Mouse (Mus musculus): ENCODE measurements around the gene Bbc3. TPM values are rescaled to one million over a fixed set of nuclear protein-coding genes. Genes with fewer than 3 reads are reported as not detected.

The Bbc3 gene
- polyA plus RNA-seq, 1 experiment from 2014 or later: 3.7 TPM

DNA sequence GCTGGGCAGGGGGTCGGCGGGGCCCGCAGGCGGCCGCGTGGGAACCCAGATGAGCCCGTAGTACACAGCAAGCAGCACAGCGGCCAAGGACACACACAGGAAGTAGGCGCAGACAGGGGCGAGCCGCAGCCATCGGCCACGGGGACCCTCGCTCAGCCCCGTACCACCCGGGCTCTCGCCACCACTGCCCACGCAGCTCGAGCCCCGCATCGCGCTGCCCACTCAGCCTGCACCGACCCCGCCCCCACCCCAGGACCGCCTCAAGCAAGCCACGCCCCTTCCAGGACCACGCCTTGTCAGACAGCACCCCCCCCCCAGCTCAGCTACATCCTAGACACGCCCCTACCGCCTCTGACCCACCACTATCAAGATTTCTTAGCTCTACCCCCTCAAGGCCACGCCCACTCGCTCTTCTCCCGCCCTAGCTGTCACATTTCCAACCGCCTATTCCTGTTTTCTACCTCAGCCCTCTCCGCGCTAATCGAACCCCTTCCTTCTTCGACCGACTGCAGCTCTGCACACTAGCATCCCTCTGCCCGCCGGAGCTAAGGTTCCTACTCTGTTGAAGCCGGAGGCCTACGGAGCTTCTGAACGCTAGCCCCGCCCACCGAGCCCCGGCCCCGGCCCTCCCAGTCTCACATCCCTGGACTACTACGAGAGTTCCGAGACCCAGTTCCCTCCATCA is 35.0 kb upstream of the Bbc3 start, which contains the start of gene Inafm1:
Gene Inafm1 (minus strand): TSS at position 537 of the 685 bp plus-strand sequence.
- peak; percentile 87 for ATAC-seq (ENCODE audit: insufficient read depth, low FRiP score)
- no peaks in the 10 kb centered on the region for H3K9me3 ChIP-seq (replicated peaks; ENCODE audit: control insufficient read depth, low read length)
- peaks cover 14% of the 10 kb centered on the region; the same call in 1 of the 2 replicates for H3K36me3 ChIP-seq (ENCODE audit: control insufficient read depth, insufficient read depth, low read length)
- WGBS: under 1% methylated on average over 49 of the region's 49 CpGs
- peak within 1 kb of the TSS; percentile 76 for H3K4me3 ChIP-seq (replicated peaks; ENCODE audit: low read length)
- no peaks in the 10 kb centered on the region for H3K27me3 ChIP-seq (ENCODE audit: control insufficient read depth, insufficient read depth, low read length)
- peaks cover 36% of the 10 kb centered on the region for H3K4me1 ChIP-seq (ENCODE audit: control insufficient read depth, insufficient read depth, low read length)
- peak within 1 kb of the TSS; percentile 87 for H3K9ac ChIP-seq (ENCODE audit: low read length)
- H3K4me2 ChIP-seq (ENCODE audit: low read depth, low read length): peak within 1 kb of the TSS; percentile 94
- peak within 1 kb of the TSS; percentile 99 for H3K27ac ChIP-seq (ENCODE audit: low read length)

- peak; percentile 79 for ATAC-seq (ENCODE audit: insufficient read depth, low FRiP score)
- Histone ChIP-seq H3K4me2 (ENCODE audit: low read depth, low read length) (peak overlapping the region; percentile 94), H3K27ac (ENCODE audit: low read length) (peak overlapping the region; percentile 99), H3K36me3 (ENCODE audit: control insufficient read depth, insufficient read depth, low read length) (peaks cover 14% of the 10 kb centered on the region; the same call in 1 of the 2 replicates), H3K27me3 (ENCODE audit: control insufficient read depth, insufficient read depth, low read length) (no peaks in the 10 kb centered on the region), H3K9ac (ENCODE audit: low read length) (peak overlapping the region; percentile 87), H3K4me3 (replicated peaks; ENCODE audit: low read length) (peak overlapping the region; percentile 76), H3K4me1 (ENCODE audit: control insufficient read depth, insufficient read depth, low read length) (peaks cover 36% of the 10 kb centered on the region), H3K9me3 (replicated peaks; ENCODE audit: control insufficient read depth, low read length) (no peaks in the 10 kb centered on the region)
- under 1% methylated on average over 18 of the region's 18 CpGs for WGBS
Measured at GRCm38 (mm10) chr7:16273766-16274140, 34.4 kb upstream of the Bbc3 start.

- Histone ChIP-seq H3K9me3 (replicated peaks; ENCODE audit: control insufficient read depth, low read length) (no peaks in the 10 kb centered on the region), H3K36me3 (ENCODE audit: control insufficient read depth, insufficient read depth, low read length) (peaks cover 17% of the 10 kb centered on the region; the same call in 1 of the 2 replicates), H3K4me1 (ENCODE audit: control insufficient read depth, insufficient read depth, low read length) (peaks cover 36% of the 10 kb centered on the region), H3K4me2 (ENCODE audit: low read depth, low read length) (peak overlapping the region; percentile 94), H3K27ac (ENCODE audit: low read length) (peak overlapping the region; percentile 67), H3K4me3 (replicated peaks; ENCODE audit: low read length) (no peak overlapping the region), H3K27me3 (ENCODE audit: control insufficient read depth, insufficient read depth, low read length) (no peaks in the 10 kb centered on the region), H3K9ac (ENCODE audit: low read length) (peak overlapping the region; percentile 87)
- WGBS: 75% methylated on average over 10 of the region's 10 CpGs
- no peak for ATAC-seq (ENCODE audit: insufficient read depth, low FRiP score)
Measured at GRCm38 (mm10) chr7:16274922-16275890, 33.0 kb upstream of the Bbc3 start.

DNA sequence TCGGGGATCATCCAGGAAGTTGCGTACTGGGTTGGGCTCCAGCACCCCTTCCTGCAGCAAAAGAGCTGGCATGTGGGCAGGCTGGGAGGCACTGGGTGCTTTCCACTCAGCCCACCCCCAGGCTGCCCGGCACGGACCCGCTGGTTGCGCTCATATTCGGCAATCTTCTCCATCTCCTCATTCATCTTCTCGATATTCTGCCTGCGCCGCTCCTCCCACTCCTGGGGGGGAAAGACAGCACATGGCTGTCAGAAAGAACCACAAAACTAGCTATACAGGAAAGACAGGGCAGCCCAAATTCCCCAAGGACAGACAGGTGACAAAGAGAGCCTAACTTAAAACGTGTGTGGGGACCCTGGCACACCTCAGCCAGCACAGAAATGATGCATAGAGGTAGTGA is 27.5 kb upstream of the Bbc3 start:
- Histone ChIP-seq H3K4me2 (ENCODE audit: low read depth, low read length) (no peak overlapping the region), H3K9ac (ENCODE audit: low read length) (no peak overlapping the region), H3K4me3 (replicated peaks; ENCODE audit: low read length) (no peak overlapping the region), H3K27ac (ENCODE audit: low read length) (no peak overlapping the region), H3K9me3 (replicated peaks; ENCODE audit: control insufficient read depth, low read length) (no peaks in the 10 kb centered on the region), H3K27me3 (ENCODE audit: control insufficient read depth, insufficient read depth, low read length) (no peaks in the 10 kb centered on the region), H3K4me1 (ENCODE audit: control insufficient read depth, insufficient read depth, low read length) (peaks cover 12% of the 10 kb centered on the region; the same call in 1 of the 2 replicates), H3K36me3 (ENCODE audit: control insufficient read depth, insufficient read depth, low read length) (peaks cover 24% of the 10 kb centered on the region)
- ATAC-seq (ENCODE audit: insufficient read depth, low FRiP score): no peak
- WGBS: 93% methylated on average over 11 of the region's 11 CpGs

GRCm38 (mm10) chr7:16282334-16282733 is 25.9 kb upstream of the Bbc3 start:
- no peaks in the 10 kb centered on the region for H3K27me3 ChIP-seq (ENCODE audit: control insufficient read depth, insufficient read depth, low read length)
- WGBS: 82% methylated on average over 13 of the region's 13 CpGs

GRCm38 (mm10) chr7:16284001-16284400 is 24.2 kb upstream of the Bbc3 start:
- WGBS: 86% methylated on average over 8 of the region's 8 CpGs
- 0 out of 2 replicates have a peak overlapping the region, but pooled peaks have one; percentile 92 for H3K27ac ChIP-seq (ENCODE audit: low read length)
- peaks cover 19% of the 10 kb centered on the region for H3K36me3 ChIP-seq (ENCODE audit: control insufficient read depth, insufficient read depth, low read length)
- H3K4me1 ChIP-seq (ENCODE audit: control insufficient read depth, insufficient read depth, low read length): peaks cover 7% of the 10 kb centered on the region; the same call in 1 of the 2 replicates
- no peaks in the 10 kb centered on the region for H3K27me3 ChIP-seq (ENCODE audit: control insufficient read depth, insufficient read depth, low read length)
- no peak overlapping the region for H3K9ac ChIP-seq (ENCODE audit: low read length)
- no peak overlapping the region for H3K4me3 ChIP-seq (replicated peaks; ENCODE audit: low read length)
- no peaks in the 10 kb centered on the region for H3K9me3 ChIP-seq (replicated peaks; ENCODE audit: control insufficient read depth, low read length)
- H3K4me2 ChIP-seq (ENCODE audit: low read depth, low read length): no peak overlapping the region
- ATAC-seq (ENCODE audit: insufficient read depth, low FRiP score): no peak

More at GRCm38 (mm10) chr7:16282334-16282733, 25.9 kb upstream of the Bbc3 start:
- H3K36me3 ChIP-seq (ENCODE audit: control insufficient read depth, insufficient read depth, low read length): peaks cover 19% of the 10 kb centered on the region
- no peak overlapping the region for H3K4me3 ChIP-seq (replicated peaks; ENCODE audit: low read length)
- H3K4me2 ChIP-seq (ENCODE audit: low read depth, low read length): no peak overlapping the region
- H3K9ac ChIP-seq (ENCODE audit: low read length): no peak overlapping the region
- peaks cover 7% of the 10 kb centered on the region; the same call in 1 of the 2 replicates for H3K4me1 ChIP-seq (ENCODE audit: control insufficient read depth, insufficient read depth, low read length)
- no peak overlapping the region for H3K27ac ChIP-seq (ENCODE audit: low read length)
- no peak for ATAC-seq (ENCODE audit: insufficient read depth, low FRiP score)
- no peaks in the 10 kb centered on the region for H3K9me3 ChIP-seq (replicated peaks; ENCODE audit: control insufficient read depth, low read length)

DNA sequence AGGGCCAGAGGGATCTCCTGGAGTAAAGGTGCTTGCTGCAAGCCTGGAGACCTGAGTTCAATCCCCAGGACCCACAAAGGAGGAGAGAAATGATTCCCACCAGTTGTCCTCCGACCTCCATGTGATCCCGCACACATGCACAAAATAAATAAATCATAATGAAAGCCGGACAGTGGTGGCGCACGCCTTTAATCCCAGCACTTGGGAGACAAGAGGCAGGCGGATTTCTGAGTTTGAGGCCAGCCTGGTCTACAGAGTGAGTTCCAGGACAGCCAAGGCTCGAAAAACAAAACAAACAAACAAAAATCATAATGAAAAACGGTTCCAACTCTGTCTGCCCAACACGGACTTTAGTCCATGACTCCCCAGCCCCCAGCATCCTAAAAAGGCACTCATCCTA is 23.3 kb upstream of the Bbc3 start:
- peaks cover 7% of the 10 kb centered on the region; the same call in 1 of the 2 replicates for H3K4me1 ChIP-seq (ENCODE audit: control insufficient read depth, insufficient read depth, low read length)
- peak overlapping the region; percentile 92 for H3K27ac ChIP-seq (ENCODE audit: low read length)
- H3K36me3 ChIP-seq (ENCODE audit: control insufficient read depth, insufficient read depth, low read length): peaks cover 18% of the 10 kb centered on the region
- peak overlapping the region; percentile 62; the same call in 1 of the 2 replicates for H3K9ac ChIP-seq (ENCODE audit: low read length)
- H3K4me2 ChIP-seq (ENCODE audit: low read depth, low read length): peak overlapping the region; percentile 56
- 41% methylated on average over 9 of the region's 9 CpGs for WGBS
- ATAC-seq (ENCODE audit: insufficient read depth, low FRiP score): no peak
- H3K4me3 ChIP-seq (replicated peaks; ENCODE audit: low read length): peak overlapping the region; percentile 80
- H3K9me3 ChIP-seq (replicated peaks; ENCODE audit: control insufficient read depth, low read length): no peaks in the 10 kb centered on the region
- no peaks in the 10 kb centered on the region for H3K27me3 ChIP-seq (ENCODE audit: control insufficient read depth, insufficient read depth, low read length)

- WGBS: 2% methylated on average over 14 of the region's 14 CpGs
- Histone ChIP-seq H3K27ac (ENCODE audit: low read length) (peak overlapping the region; percentile 92), H3K9ac (ENCODE audit: low read length) (peak overlapping the region; percentile 62; the same call in 1 of the 2 replicates), H3K4me3 (replicated peaks; ENCODE audit: low read length) (peak overlapping the region; percentile 80), H3K4me1 (ENCODE audit: control insufficient read depth, insufficient read depth, low read length) (peaks cover 7% of the 10 kb centered on the region; the same call in 1 of the 2 replicates), H3K9me3 (replicated peaks; ENCODE audit: control insufficient read depth, low read length) (no peaks in the 10 kb centered on the region), H3K4me2 (ENCODE audit: low read depth, low read length) (peak overlapping the region; percentile 56), H3K27me3 (ENCODE audit: control insufficient read depth, insufficient read depth, low read length) (no peaks in the 10 kb centered on the region), H3K36me3 (ENCODE audit: control insufficient read depth, insufficient read depth, low read length) (peaks cover 12% of the 10 kb centered on the region)
- ATAC-seq (ENCODE audit: insufficient read depth, low FRiP score): peak; percentile 68
Measured at GRCm38 (mm10) chr7:16285450-16286025, 22.7 kb upstream of the Bbc3 start.

All from stomach, embryonic 16.5 days (tissue).